Mouse (Mus musculus) bone marrow, adult 2 months (tissue): Measurements from ENCODE around the gene Sergef. TPM values are rescaled to one million over a fixed set of nuclear protein-coding genes. Genes with fewer than 3 reads are reported as not detected.

Source experiments
- H3K27ac ChIP-seq: fragments of 200-500 bp; 2 replicates; pipeline ENCODE4 v1.5.1; 2012; ENCODE audit warnings: low read depth, mild to moderate bottlenecking, control low read depth, inconsistent platforms, low read length; ENCODE audit not compliant: control insufficient read depth, poor library complexity, insufficient read depth
- H3K4me1 ChIP-seq: fragments of 200-500 bp; 2 replicates; pipeline ENCODE4 v1.6.1; 2011; ENCODE audit warnings: low read length; ENCODE audit not compliant: control insufficient read depth, insufficient read depth
- H3K4me3 ChIP-seq: fragments of 200-500 bp; replicated peaks from 2 replicates; pipeline ENCODE3; 2011; ENCODE audit warnings: mild to moderate bottlenecking, low read depth, low read length, control low read depth; ENCODE audit not compliant: control insufficient read depth
- CTCF ChIP-seq: fragments of 200-500 bp; IDR thresholded peaks from 2 replicates; pipeline ENCODE4 v1.5.1; 2011; ENCODE audit warnings: low read length, control low read depth; ENCODE audit not compliant: control insufficient read depth, insufficient read depth
- POLR2A ChIP-seq: fragments of 200-500 bp; IDR thresholded peaks from 2 replicates; pipeline ENCODE4 v1.6.1; 2011; ENCODE audit warnings: low read depth, mild to moderate bottlenecking, control low read depth, low read length, borderline replicate concordance; ENCODE audit not compliant: control insufficient read depth
- WGBS: fragments of 180-500 bp; shearing (Covaris S2); methylation state at CpG from one replicate; pipeline ENCODE4 v1.1.7; 2018; 5-methylcytosine and 5-hydroxymethylcytosine counted together
- polyA plus RNA-seq: library from polyadenylated mRNA; stranded (reverse); fragments of >200 nt; gene quantifications from 2 replicates; pipeline ENCODE4 v1.2.4, GENCODE M21; 2011; ENCODE audit warnings: low replicate concordance; ENCODE audit not compliant: missing spikeins, insufficient read depth, insufficient read length

Gene Sergef
- polyA plus RNA-seq, 1 experiment = 6.5 TPM

- Histone ChIP-seq H3K4me3 (no peak overlapping the region), H3K27ac (no peak overlapping the region), H3K4me1 (no peaks in the 10 kb centered on the region)
- TF ChIP-seq CTCF (no peak), POLR2A (no peak)
- 30% methylated on average over 9 of the region's 9 CpGs for WGBS
Measured at GRCm38 (mm10) chr7:46438537-46439141, 201.0 kb downstream of the Sergef start.

- H3K4me1 ChIP-seq = no peaks in the 10 kb centered on the region
- WGBS = 83% methylated on average over 5 of the region's 5 CpGs
- no peak overlapping the region for H3K27ac ChIP-seq
- TF ChIP-seq POLR2A (no peak), CTCF (no peak)
- no peak overlapping the region for H3K4me3 ChIP-seq
Measured at GRCm38 (mm10) chr7:46435833-46436232, 203.8 kb downstream of the Sergef start.

GRCm38 (mm10) chr7:46433874-46434273 lies 205.7 kb downstream of the Sergef start:
- TF ChIP-seq POLR2A (no peak), CTCF (no peak)

GRCm38 (mm10) chr7:46425012-46425411 lies 214.6 kb downstream of the Sergef start:
- H3K4me1 ChIP-seq = no peaks in the 10 kb centered on the region
- no peak overlapping the region for H3K27ac ChIP-seq
- 71% methylated on average over 4 of the region's 4 CpGs for WGBS
- H3K4me3 ChIP-seq = no peak overlapping the region
- TF ChIP-seq CTCF (no peak), POLR2A (no peak)

More at GRCm38 (mm10) chr7:46433874-46434273, 205.7 kb downstream of the Sergef start:
- no peaks in the 10 kb centered on the region for H3K4me1 ChIP-seq
- 73% methylated on average over 5 of the region's 5 CpGs for WGBS
- no peak overlapping the region for H3K27ac ChIP-seq
- H3K4me3 ChIP-seq = no peak overlapping the region

- H3K27ac ChIP-seq = no peak overlapping the region
- TF ChIP-seq CTCF (no peak), POLR2A (no peak)
- no peak overlapping the region for H3K4me3 ChIP-seq
- WGBS = 62% methylated on average over 3 of the region's 3 CpGs
- no peaks in the 10 kb centered on the region for H3K4me1 ChIP-seq
Measured at GRCm38 (mm10) chr7:46423951-46424350, 215.7 kb downstream of the Sergef start.

GRCm38 (mm10) chr7:46422764-46423412 lies 216.7 kb downstream of the Sergef start:
- H3K4me3 ChIP-seq = no peak overlapping the region
- H3K27ac ChIP-seq = no peak overlapping the region
- H3K4me1 ChIP-seq = no peaks in the 10 kb centered on the region
- TF ChIP-seq CTCF (peak; percentile 65), POLR2A (no peak)
- 59% methylated on average over 18 of the region's 18 CpGs for WGBS

GRCm38 (mm10) chr7:46422052-46422763 lies 217.4 kb downstream of the Sergef start:
- no peak overlapping the region for H3K27ac ChIP-seq
- no peaks in the 10 kb centered on the region; the same call in 1 of the 2 replicates for H3K4me1 ChIP-seq
- H3K4me3 ChIP-seq = no peak overlapping the region
- no peak for TF ChIP-seq POLR2A
- TF ChIP-seq CTCF = no peak
- 71% methylated on average over 8 of the region's 8 CpGs for WGBS

GRCm38 (mm10) chr7:46421535-46421934 lies 218.1 kb downstream of the Sergef start:
- no peak overlapping the region for H3K27ac ChIP-seq
- TF ChIP-seq CTCF = no peak
- no peak for TF ChIP-seq POLR2A
- WGBS = 51% methylated on average over 5 of the region's 5 CpGs
- H3K4me3 ChIP-seq = no peak overlapping the region
- no peaks in the 10 kb centered on the region; the same call in 1 of the 2 replicates for H3K4me1 ChIP-seq
